Mouse (Mus musculus) lung, postnatal 0 days (tissue): Measurements from ENCODE around the gene Zbtb9.

Experiments used
- CTCF ChIP-seq: IDR thresholded peaks from 2 replicates; pipeline ENCODE4 v1.5.1; 2016; ENCODE audit warnings: antibody characterized with exemption, mild to moderate bottlenecking
- EP300 ChIP-seq: IDR thresholded peaks from 2 replicates; pipeline ENCODE4 v1.6.1; 2016; ENCODE audit warnings: antibody characterized with exemption, mild to moderate bottlenecking, control low read depth

DNA sequence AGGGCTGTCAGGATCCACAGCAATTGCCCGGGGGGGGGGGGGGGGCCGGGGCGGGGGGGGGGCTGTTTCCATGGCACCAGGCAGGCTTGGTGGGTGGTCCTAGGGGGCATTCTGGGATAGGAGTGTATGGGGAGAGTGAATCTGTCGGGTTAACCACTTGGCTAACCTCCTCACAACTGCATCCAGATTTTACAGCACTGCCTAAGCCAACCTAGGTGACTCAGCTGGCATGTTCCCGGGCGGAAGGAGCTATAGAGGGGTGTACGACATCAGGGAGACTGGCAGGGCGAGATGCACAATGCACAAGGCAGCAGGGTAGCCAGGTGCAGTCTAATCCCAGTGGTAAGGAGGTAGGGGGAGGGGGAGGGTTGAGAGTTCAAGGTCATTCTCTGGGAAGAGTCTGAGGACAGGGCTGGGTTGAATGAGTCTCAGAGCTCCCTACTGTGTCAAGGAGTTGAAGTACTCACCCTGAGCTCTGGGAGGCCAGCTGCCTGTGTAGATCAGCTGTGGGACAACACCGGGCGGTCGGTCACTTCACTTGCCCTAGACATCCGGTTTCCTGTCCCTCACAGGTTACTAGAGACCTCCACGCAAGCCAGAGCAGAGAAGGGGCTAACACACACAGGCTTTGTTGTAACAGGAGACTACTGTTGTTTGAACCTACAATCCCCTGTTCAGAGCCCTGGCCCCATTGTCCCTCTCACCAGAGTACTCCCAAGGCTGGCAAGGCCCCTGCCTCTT is 68.2 kb downstream of the Zbtb9 start:
- no peak for TF ChIP-seq CTCF
- no peak for TF ChIP-seq EP300
